Mouse (Mus musculus): ENCODE measurements around the gene Stard5. TPM values are rescaled to one million over a fixed set of nuclear protein-coding genes. Genes with fewer than 3 reads are reported as not detected.

Stard5 gene
- total and polyA plus RNA-seq, 2 experiments from 2014 or later = 12.1 to 20.0 TPM

- Histone ChIP-seq H3K4me1 (ENCODE audit: control insufficient read depth, insufficient read depth) (no peaks in the 10 kb centered on the region), H3K9me3 (replicated peaks; ENCODE audit: control insufficient read depth, low read length) (no peaks in the 10 kb centered on the region), H3K27me3 (ENCODE audit: control insufficient read depth, insufficient read depth, low read length) (no peaks in the 10 kb centered on the region), H3K9ac (replicated peaks; ENCODE audit: low read depth, low read length) (no peak overlapping the region), H3K4me2 (ENCODE audit: low read depth, low read length) (no peak overlapping the region), H3K36me3 (replicated peaks; ENCODE audit: control insufficient read depth, insufficient read depth, low read length) (no peaks in the 10 kb centered on the region), H3K27ac (ENCODE audit: low read depth) (no peak overlapping the region), H3K4me3 (ENCODE audit: low read depth, low read length) (no peak overlapping the region)
- TF ChIP-seq EP300 (IDR thresholded peaks at IDR 0.05; ENCODE audit: low read depth) (no peak), CTCF (IDR thresholded peaks at IDR 0.05; ENCODE audit: low read depth) (no peak)
- 59% methylated on average over 13 of the region's 13 CpGs for WGBS
- DNase-seq (ENCODE audit: low spot score) = no peak
- ATAC-seq (ENCODE audit: insufficient read depth, low read depth) = no peak
Measured at GRCm38 (mm10) chr7:83598997-83599912, 32.5 kb upstream of the Stard5 start.

- Histone ChIP-seq H3K27me3 (ENCODE audit: control insufficient read depth, insufficient read depth, low read length) (no peaks in the 10 kb centered on the region), H3K9me3 (replicated peaks; ENCODE audit: control insufficient read depth, low read length) (no peaks in the 10 kb centered on the region), H3K4me3 (ENCODE audit: low read depth, low read length) (no peak overlapping the region), H3K36me3 (replicated peaks; ENCODE audit: control insufficient read depth, insufficient read depth, low read length) (no peaks in the 10 kb centered on the region), H3K9ac (replicated peaks; ENCODE audit: low read depth, low read length) (no peak overlapping the region), H3K4me1 (ENCODE audit: control insufficient read depth, insufficient read depth) (no peaks in the 10 kb centered on the region), H3K4me2 (ENCODE audit: low read depth, low read length) (no peak overlapping the region), H3K27ac (ENCODE audit: low read depth) (no peak overlapping the region)
- ATAC-seq (ENCODE audit: insufficient read depth, low read depth) (no peak), DNase-seq (ENCODE audit: low spot score) (peak; percentile 15)
- TF ChIP-seq EP300 (IDR thresholded peaks at IDR 0.05; ENCODE audit: low read depth) (no peak), CTCF (IDR thresholded peaks at IDR 0.05; ENCODE audit: low read depth) (peak; percentile 46)
- 53% methylated on average over 8 of the region's 8 CpGs for WGBS
Measured at GRCm38 (mm10) chr7:83599913-83600286, 31.9 kb upstream of the Stard5 start.

- H3K27me3 ChIP-seq (ENCODE audit: control insufficient read depth, insufficient read depth, low read length) = no peaks in the 10 kb centered on the region
- H3K4me2 ChIP-seq (ENCODE audit: low read depth, low read length) = no peak overlapping the region
- H3K9ac ChIP-seq (replicated peaks; ENCODE audit: low read depth, low read length) = no peak overlapping the region
- ATAC-seq (ENCODE audit: insufficient read depth, low read depth) (no peak), DNase-seq (ENCODE audit: low spot score) (no peak)
- WGBS = 82% methylated on average over 7 of the region's 7 CpGs
- H3K9me3 ChIP-seq (replicated peaks; ENCODE audit: control insufficient read depth, low read length) = no peaks in the 10 kb centered on the region
- no peaks in the 10 kb centered on the region for H3K4me1 ChIP-seq (ENCODE audit: control insufficient read depth, insufficient read depth)
- no peaks in the 10 kb centered on the region for H3K36me3 ChIP-seq (replicated peaks; ENCODE audit: control insufficient read depth, insufficient read depth, low read length)
- TF ChIP-seq CTCF (IDR thresholded peaks at IDR 0.05; ENCODE audit: low read depth) = no peak
- no peak for TF ChIP-seq EP300 (IDR thresholded peaks at IDR 0.05; ENCODE audit: low read depth)
- no peak overlapping the region for H3K4me3 ChIP-seq (ENCODE audit: low read depth, low read length)
- H3K27ac ChIP-seq (ENCODE audit: low read depth) = no peak overlapping the region
Measured at GRCm38 (mm10) chr7:83604180-83604944, 27.4 kb upstream of the Stard5 start.

- no peak for TF ChIP-seq CTCF (IDR thresholded peaks at IDR 0.05; ENCODE audit: low read depth)
- no peak for TF ChIP-seq EP300 (IDR thresholded peaks at IDR 0.05; ENCODE audit: low read depth)
- no peak overlapping the region for H3K4me2 ChIP-seq (ENCODE audit: low read depth, low read length)
- DNase-seq (ENCODE audit: low spot score) (no peak), ATAC-seq (ENCODE audit: insufficient read depth, low read depth) (no peak)
- H3K9me3 ChIP-seq (replicated peaks; ENCODE audit: control insufficient read depth, low read length) = no peaks in the 10 kb centered on the region
- no peaks in the 10 kb centered on the region for H3K27me3 ChIP-seq (ENCODE audit: control insufficient read depth, insufficient read depth, low read length)
- no peaks in the 10 kb centered on the region for H3K4me1 ChIP-seq (ENCODE audit: control insufficient read depth, insufficient read depth)
- H3K27ac ChIP-seq (ENCODE audit: low read depth) = no peak overlapping the region
- H3K36me3 ChIP-seq (replicated peaks; ENCODE audit: control insufficient read depth, insufficient read depth, low read length) = no peaks in the 10 kb centered on the region
- WGBS = 97% methylated on average over 2 of the region's 2 CpGs
- H3K9ac ChIP-seq (replicated peaks; ENCODE audit: low read depth, low read length) = no peak overlapping the region
- H3K4me3 ChIP-seq (ENCODE audit: low read depth, low read length) = no peak overlapping the region
Measured at GRCm38 (mm10) chr7:83606796-83607195, 25.0 kb upstream of the Stard5 start.

GRCm38 (mm10) chr7:83609891-83610290 lies 21.9 kb upstream of the Stard5 start:
- 96% methylated on average over 4 of the region's 4 CpGs for WGBS
- Histone ChIP-seq H3K4me2 (ENCODE audit: low read depth, low read length) (no peak overlapping the region), H3K4me3 (ENCODE audit: low read depth, low read length) (no peak overlapping the region), H3K9ac (replicated peaks; ENCODE audit: low read depth, low read length) (no peak overlapping the region), H3K4me1 (ENCODE audit: control insufficient read depth, insufficient read depth) (no peaks in the 10 kb centered on the region), H3K36me3 (replicated peaks; ENCODE audit: control insufficient read depth, insufficient read depth, low read length) (no peaks in the 10 kb centered on the region), H3K27ac (ENCODE audit: low read depth) (no peak overlapping the region), H3K9me3 (replicated peaks; ENCODE audit: control insufficient read depth, low read length) (no peaks in the 10 kb centered on the region), H3K27me3 (ENCODE audit: control insufficient read depth, insufficient read depth, low read length) (no peaks in the 10 kb centered on the region)
- ATAC-seq (ENCODE audit: insufficient read depth, low read depth) (no peak), DNase-seq (ENCODE audit: low spot score) (no peak)
- TF ChIP-seq EP300 (IDR thresholded peaks at IDR 0.05; ENCODE audit: low read depth) (no peak), CTCF (IDR thresholded peaks at IDR 0.05; ENCODE audit: low read depth) (no peak)
